Mouse (Mus musculus) intestine, postnatal 0 days (tissue): Measurements from ENCODE around the gene Klhl24. TPM values are rescaled to one million over a fixed set of nuclear protein-coding genes. Genes with fewer than 3 reads are reported as not detected.

ENCODE experiments used
- ATAC-seq: fragments of 200-750 bp; cut with Nextera tagmentation; 2 replicates; pipeline ENCODE4 v1.8.0; 2017; ENCODE audit warnings: mild to moderate bottlenecking, moderate TSS enrichment, moderate library complexity
- H3K27ac ChIP-seq: fragments of 300-500 bp; sonication (generic); 2 replicates; pipeline ENCODE4 v1.5.1; 2014; ENCODE audit warnings: mild to moderate bottlenecking, low read depth, low read length, moderate library complexity
- H3K27me3 ChIP-seq: fragments of 300-500 bp; sonication (generic); replicated peaks from 2 replicates; pipeline ENCODE4 v1.6.1; 2014; ENCODE audit warnings: low read length, mixed read lengths; ENCODE audit not compliant: control insufficient read depth, insufficient read depth
- H3K36me3 ChIP-seq: fragments of 300-500 bp; sonication (generic); 2 replicates; pipeline ENCODE4 v1.6.1; 2014; ENCODE audit warnings: mild to moderate bottlenecking, moderate library complexity; ENCODE audit not compliant: control insufficient read depth, insufficient read depth
- H3K4me1 ChIP-seq: fragments of 300-500 bp; sonication (generic); replicated peaks from 2 replicates; pipeline ENCODE4 v1.6.1; 2014; ENCODE audit warnings: antibody characterized with exemption, low read length, mixed read lengths; ENCODE audit not compliant: control insufficient read depth, insufficient read depth
- H3K4me2 ChIP-seq: fragments of 300-500 bp; sonication (generic); replicated peaks from 2 replicates; pipeline ENCODE4 v1.6.1; 2014; ENCODE audit warnings: low read depth, mild to moderate bottlenecking, moderate library complexity
- H3K4me3 ChIP-seq: fragments of 300-500 bp; sonication (generic); 2 replicates; pipeline ENCODE4 v1.5.1; 2014; ENCODE audit warnings: low read depth, low read length
- H3K9ac ChIP-seq: fragments of 300-500 bp; sonication (generic); 2 replicates; pipeline ENCODE4 v1.6.1; 2014; ENCODE audit warnings: mild to moderate bottlenecking, low read depth, low read length
- H3K9me3 ChIP-seq: fragments of 300-500 bp; sonication (generic); 2 replicates; pipeline ENCODE4 v1.6.1; 2016; ENCODE audit warnings: mixed run types; ENCODE audit not compliant: control insufficient read depth
- CTCF ChIP-seq: sonication (generic); IDR thresholded peaks from 2 replicates; pipeline ENCODE4 v1.5.1; 2016; ENCODE audit warnings: low read depth, mild to moderate bottlenecking, control low read depth, antibody characterized with exemption, moderate library complexity
- WGBS: fragments of 180-500 bp; shearing (Covaris S2); extraction: QIAGEN DNeasy Blood & Tissue Kit; methylation state at CpG from one replicate; pipeline ENCODE4 v1.1.7; 2014; 5-methylcytosine and 5-hydroxymethylcytosine counted together
- polyA plus RNA-seq: library from polyadenylated mRNA; unstranded; fragments of >200 nt; fragmentation: Nextera tagmentation; extraction: Ambion mirVana; gene quantifications from 2 replicates; pipeline ENCODE4 v1.2.1, GENCODE M21; 2015

The Klhl24 gene
- polyA plus RNA-seq, 1 experiment from 2014 or later: 14.1 TPM

DNA sequence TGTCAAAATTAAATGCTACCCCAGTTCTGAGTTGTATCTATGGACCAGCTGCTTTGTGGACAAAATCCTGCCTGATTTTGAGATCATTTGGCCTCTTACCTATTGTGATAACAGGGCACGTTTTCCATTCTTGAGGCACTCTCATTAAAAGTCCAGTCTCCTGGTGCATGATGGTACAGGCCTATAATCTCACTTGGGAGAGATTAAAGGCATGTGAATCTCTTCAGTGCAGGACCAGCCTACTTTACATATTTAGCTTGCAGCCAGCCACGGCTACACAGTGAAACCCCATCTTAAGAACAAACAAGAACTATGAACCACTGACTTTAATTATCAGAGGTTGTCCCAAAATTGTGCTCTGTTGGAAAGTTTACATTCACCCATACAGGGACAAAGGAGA is 33.1 kb downstream of the Klhl24 start:
- Histone ChIP-seq H3K4me2 (no peak overlapping the region), H3K36me3 (peaks cover 16% of the 10 kb centered on the region), H3K9me3 (no peaks in the 10 kb centered on the region), H3K9ac (no peak overlapping the region), H3K27ac (no peak overlapping the region), H3K4me1 (no peaks in the 10 kb centered on the region), H3K4me3 (no peak overlapping the region), H3K27me3 (no peaks in the 10 kb centered on the region)
- 50% methylated on average over 2 of the region's 2 CpGs for WGBS
- ATAC-seq: no peak
- no peak for TF ChIP-seq CTCF

DNA sequence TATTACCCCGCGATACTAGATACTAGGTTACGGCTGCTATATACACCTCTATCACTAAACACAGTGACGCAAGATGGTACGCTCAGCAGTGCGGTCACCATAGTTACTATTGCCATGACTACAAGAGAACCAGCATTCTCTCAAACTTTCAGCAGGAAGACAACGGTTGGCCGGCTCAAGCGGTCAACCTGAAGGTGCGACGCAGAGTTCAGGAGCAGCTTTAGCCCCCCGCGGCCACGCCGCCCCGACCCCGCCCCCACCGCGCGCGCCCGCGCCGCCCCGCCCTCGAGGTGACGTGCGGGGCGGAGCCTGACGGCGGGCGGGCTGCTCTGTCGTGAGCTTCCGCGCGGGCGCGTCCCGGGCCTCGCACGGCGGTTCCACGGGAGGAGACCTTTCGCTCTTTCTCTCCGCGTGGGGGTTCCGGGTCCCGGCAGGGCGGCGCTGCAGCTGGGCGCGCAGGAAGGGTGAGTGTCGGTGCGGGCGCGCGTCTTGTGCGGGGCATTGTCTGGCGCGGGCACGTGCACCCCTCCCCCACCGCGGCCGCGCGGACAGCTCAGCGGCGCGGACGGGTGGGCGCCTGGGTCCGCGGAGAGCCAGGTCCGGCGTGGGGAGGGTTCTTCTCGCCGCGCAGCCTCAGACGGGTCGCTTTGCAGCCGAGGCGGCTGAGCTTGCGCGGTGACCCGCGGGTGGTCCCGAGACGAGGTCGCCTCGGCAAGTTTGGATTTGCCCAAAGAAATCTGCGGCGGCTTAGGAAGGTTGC is 43.6 kb downstream of the Klhl24 start, which contains the start of gene Yeats2:
Gene Yeats2, plus strand, starts transcription at position 292 of the 760 bp plus-strand sequence.
- Histone ChIP-seq H3K4me3 (peak within 1 kb of the TSS; percentile 94), H3K4me1 (no peaks in the 10 kb centered on the region), H3K36me3 (no peaks in the 10 kb centered on the region), H3K4me2 (peak within 1 kb of the TSS; percentile 68), H3K27ac (peak within 1 kb of the TSS; percentile 82), H3K27me3 (no peaks in the 10 kb centered on the region), H3K9me3 (no peaks in the 10 kb centered on the region), H3K9ac (peak within 1 kb of the TSS; percentile 79)
- peak; percentile 95 for ATAC-seq
- under 1% methylated on average over 77 of the region's 92 CpGs for WGBS
- TF ChIP-seq CTCF: peak; percentile 44

DNA sequence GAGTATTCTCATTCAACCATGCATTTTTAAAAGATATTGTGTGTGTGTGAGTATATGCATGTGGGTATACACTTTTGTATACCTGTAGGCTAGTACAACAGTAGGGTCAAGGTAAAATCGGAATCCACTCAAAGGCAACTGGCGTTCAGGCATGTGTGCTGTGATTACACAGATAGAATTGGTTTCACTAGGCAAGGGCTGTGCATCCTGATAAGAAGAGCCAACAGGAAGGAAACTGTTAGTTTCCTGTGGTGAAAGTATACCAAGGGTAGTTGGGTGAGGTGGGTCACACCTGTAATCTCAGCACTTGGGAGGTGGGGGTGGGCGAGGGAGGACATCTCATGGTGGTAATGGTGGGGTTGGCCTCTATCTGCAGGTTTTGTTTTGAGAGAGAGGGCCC is 47.2 kb downstream of the Klhl24 start:
- Histone ChIP-seq H3K36me3 (no peaks in the 10 kb centered on the region), H3K4me2 (no peak overlapping the region), H3K4me3 (no peak overlapping the region), H3K27me3 (no peaks in the 10 kb centered on the region), H3K27ac (no peak overlapping the region), H3K9ac (no peak overlapping the region), H3K4me1 (no peaks in the 10 kb centered on the region), H3K9me3 (no peaks in the 10 kb centered on the region)
- no peak for ATAC-seq
- no peak for TF ChIP-seq CTCF
- 80% methylated on average over 3 of the region's 3 CpGs for WGBS

DNA sequence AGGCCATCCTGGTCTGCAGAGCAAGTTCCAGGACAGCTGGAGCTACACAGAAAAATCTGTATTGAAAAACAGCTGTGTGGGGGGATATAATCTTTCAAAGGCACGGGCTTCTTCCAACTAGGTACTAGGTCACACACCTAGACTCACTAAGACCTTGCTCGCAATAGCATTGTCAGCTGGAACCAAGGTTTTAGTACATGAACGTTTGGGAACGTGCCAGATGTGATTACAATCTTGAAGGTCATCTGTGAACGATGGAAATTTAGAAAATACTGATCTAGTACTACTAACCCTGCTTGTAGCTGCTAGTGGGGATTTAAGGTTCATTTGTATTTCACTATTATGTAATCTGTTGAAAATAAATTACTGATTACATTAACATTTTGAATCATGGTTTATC is 54.6 kb downstream of the Klhl24 start:
- Histone ChIP-seq H3K27me3 (no peaks in the 10 kb centered on the region), H3K4me2 (no peak overlapping the region), H3K9ac (no peak overlapping the region), H3K4me1 (no peaks in the 10 kb centered on the region), H3K9me3 (no peaks in the 10 kb centered on the region), H3K36me3 (peaks cover 24% of the 10 kb centered on the region), H3K27ac (no peak overlapping the region), H3K4me3 (no peak overlapping the region)
- ATAC-seq: no peak
- 35% methylated on average over 5 of the region's 5 CpGs for WGBS
- TF ChIP-seq CTCF: no peak

DNA sequence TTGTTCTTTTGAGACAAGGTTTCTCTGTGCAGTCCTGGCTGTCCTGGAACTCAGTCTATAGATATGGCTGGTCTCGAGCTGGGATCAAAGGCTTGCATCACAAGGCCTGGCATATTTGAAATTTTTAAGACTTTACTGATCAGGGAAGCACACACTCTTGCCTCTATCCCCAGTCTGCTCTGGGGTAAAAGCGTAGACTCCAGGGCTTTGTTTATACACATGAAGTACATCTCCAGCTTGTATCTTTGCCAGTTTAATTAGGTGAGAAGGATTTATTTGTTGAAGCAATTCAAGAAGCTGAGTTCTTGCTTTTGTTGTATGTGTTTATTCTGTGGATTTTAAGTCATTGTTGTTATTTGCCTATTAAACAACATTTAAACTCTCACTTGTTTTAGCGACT is 56.4 kb downstream of the Klhl24 start:
- no peak for ATAC-seq
- no peak overlapping the region for H3K9ac ChIP-seq
- 59% methylated on average over 3 of the region's 3 CpGs for WGBS
- no peak overlapping the region for H3K4me2 ChIP-seq
- peaks cover 36% of the 10 kb centered on the region for H3K36me3 ChIP-seq
- no peaks in the 10 kb centered on the region for H3K27me3 ChIP-seq
- H3K27ac ChIP-seq: no peak overlapping the region
- no peak for TF ChIP-seq CTCF
- H3K4me1 ChIP-seq: no peaks in the 10 kb centered on the region
- no peaks in the 10 kb centered on the region for H3K9me3 ChIP-seq
- H3K4me3 ChIP-seq: no peak overlapping the region

DNA sequence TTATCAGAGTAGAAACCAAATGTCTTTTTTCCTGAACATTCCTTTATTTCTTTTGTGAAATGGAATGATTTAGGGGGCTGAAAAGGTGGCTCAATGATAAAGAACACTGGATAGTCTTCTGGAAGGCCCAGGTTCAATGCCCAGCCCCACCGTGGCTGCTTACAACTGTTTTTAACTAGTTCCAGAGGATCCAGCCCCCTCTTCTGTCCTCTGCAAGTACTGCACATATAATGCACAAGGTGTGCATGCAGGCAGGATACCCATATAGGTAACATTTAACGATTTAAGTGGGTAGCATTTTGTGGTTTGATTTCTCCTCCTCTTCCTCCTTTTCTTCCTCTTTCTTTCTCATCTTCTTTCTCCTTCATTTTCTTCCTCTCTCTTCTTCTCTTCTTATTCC is 62.8 kb downstream of the Klhl24 start:
- Histone ChIP-seq H3K9ac (no peak overlapping the region), H3K4me1 (no peaks in the 10 kb centered on the region), H3K4me3 (no peak overlapping the region), H3K36me3 (peaks cover 61% of the 10 kb centered on the region), H3K27me3 (no peaks in the 10 kb centered on the region), H3K9me3 (no peaks in the 10 kb centered on the region), H3K27ac (no peak overlapping the region), H3K4me2 (no peak overlapping the region)
- 84% methylated on average over 2 of the region's 2 CpGs for WGBS
- no peak for ATAC-seq
- TF ChIP-seq CTCF: peak; percentile 34; the same call in 1 of the 2 replicates
